Comparison of ENCODE assay signal across 8 mouse cellular contexts in genomic region chr9:62363619-62364018, GRCm38 (mm10). TPM values are rescaled to one million over a fixed set of nuclear protein-coding genes. Genes with fewer than 3 reads are reported as not detected.
DNase-seq lines count a peak whose midpoint lies in the region; ATAC-seq and TF ChIP-seq lines count a peak whose summit lies in the region.

No protein-coding gene starts in this region.

- no peak for TF ChIP-seq EP300 in liver, postnatal 0 days (IDR thresholded peaks at IDR 0.05; ENCODE audit: low read depth)

- H3K4me3 ChIP-seq in forebrain, embryonic 11.5 days (ENCODE audit: low read depth, low read length), result peak overlapping the region; percentile 5; the same call in 1 of the 2 replicates
- peak overlapping the region; percentile 32 for H3K4me3 ChIP-seq in heart, embryonic 16.5 days (ENCODE audit: low read length)
- H3K4me3 ChIP-seq in liver, postnatal 0 days (ENCODE audit: low read depth, low read length), result no peak overlapping the region
- H3K4me3 ChIP-seq in neural tube, embryonic 13.5 days, result peak overlapping the region; percentile 33

- peak; percentile 93 for ATAC-seq in forebrain, embryonic 11.5 days (replicated peaks; ENCODE audit: low FRiP score)
- ATAC-seq in heart, embryonic 16.5 days (replicated peaks; ENCODE audit: extremely low read depth, insufficient read depth, low FRiP score), result peak; percentile 83
- ATAC-seq in liver, postnatal 0 days, result peak; percentile 89
- peak; percentile 95 for ATAC-seq in neural tube, embryonic 13.5 days (ENCODE audit: low read depth)

- 2% methylated on average over 24 of the region's 24 CpGs for WGBS in forebrain, embryonic 11.5 days
- WGBS in heart, embryonic 16.5 days, result 3% methylated on average over 24 of the region's 24 CpGs
- 7% methylated on average over 24 of the region's 24 CpGs for WGBS in liver, postnatal 0 days (ENCODE audit: insufficient replicate concordance)
- WGBS in neural tube, embryonic 13.5 days, result under 1% methylated on average over 24 of the region's 24 CpGs

- 0 out of 2 replicates have a peak, but pooled peaks have one; percentile 6 for TF ChIP-seq CTCF in liver, postnatal 0 days (IDR thresholded peaks at IDR 0.05; ENCODE audit: low read depth)

- peak overlapping the region; percentile 50 for H3K9ac ChIP-seq in forebrain, embryonic 11.5 days (ENCODE audit: low read length)
- peak overlapping the region; percentile 61 for H3K9ac ChIP-seq in heart, embryonic 16.5 days (ENCODE audit: low read length)
- H3K9ac ChIP-seq in liver, postnatal 0 days (replicated peaks), result peak overlapping the region; percentile 51
- H3K9ac ChIP-seq in neural tube, embryonic 13.5 days, result peak overlapping the region; percentile 77

- peaks cover 54% of the 10 kb centered on the region for H3K4me1 ChIP-seq in forebrain, embryonic 11.5 days (replicated peaks; ENCODE audit: control insufficient read depth, insufficient read depth, low read length)
- peaks cover 95% of the 10 kb centered on the region for H3K4me1 ChIP-seq in heart, embryonic 16.5 days (ENCODE audit: control insufficient read depth, insufficient read depth, low read length)
- H3K4me1 ChIP-seq in liver, postnatal 0 days (ENCODE audit: insufficient read depth), result peaks cover 86% of the 10 kb centered on the region
- peaks cover 88% of the 10 kb centered on the region for H3K4me1 ChIP-seq in neural tube, embryonic 13.5 days (replicated peaks)

- DNase-seq in CD8-positive naive resting alpha-beta T cell, adult 2 months (ENCODE audit: low read depth in 2 of 2, low spot score in 2 of 2), result peak; percentile 78
- peak; percentile 81 for DNase-seq in c-Kit-positive CD71-positive TER-119-positive erythroid progenitor cells, embryonic 14.5 days (ENCODE audit: low spot score)
- peak; percentile 92 for DNase-seq in forebrain, embryonic 11.5 days (ENCODE audit: low spot score)
- DNase-seq in kidney, postnatal 36 days, result peak; percentile 94 to 96
- peak; percentile 84 for DNase-seq in liver, postnatal 0 days
- peak; percentile 86 for DNase-seq in telencephalon, adult 2 months (ENCODE audit: low read depth, low spot score)

- H3K36me3 ChIP-seq in forebrain, embryonic 11.5 days (ENCODE audit: control insufficient read depth, insufficient read depth, low read length), result no peaks in the 10 kb centered on the region
- 0 out of 2 replicates have a peak, but pooled peaks cover 5% of the 10 kb centered on the region for H3K36me3 ChIP-seq in heart, embryonic 16.5 days (ENCODE audit: control insufficient read depth, insufficient read depth)
- H3K36me3 ChIP-seq in liver, postnatal 0 days (replicated peaks; ENCODE audit: insufficient read depth, low read length), result 0 out of 2 replicates have a peak, but pooled peaks cover 7% of the 10 kb centered on the region
- H3K36me3 ChIP-seq in neural tube, embryonic 13.5 days, result 0 out of 2 replicates have a peak, but pooled peaks cover 9% of the 10 kb centered on the region

- H3K9me3 ChIP-seq in forebrain, embryonic 11.5 days (ENCODE audit: control insufficient read depth, low read length), result no peaks in the 10 kb centered on the region
- no peaks in the 10 kb centered on the region for H3K9me3 ChIP-seq in heart, embryonic 16.5 days (replicated peaks; ENCODE audit: control insufficient read depth, low read length)
- no peaks in the 10 kb centered on the region for H3K9me3 ChIP-seq in liver, postnatal 0 days (ENCODE audit: low read length)
- no peaks in the 10 kb centered on the region for H3K9me3 ChIP-seq in neural tube, embryonic 13.5 days

- peak overlapping the region; percentile 68 for H3K27ac ChIP-seq in forebrain, embryonic 11.5 days (ENCODE audit: low read depth, low read length)
- H3K27ac ChIP-seq in heart, embryonic 16.5 days (ENCODE audit: low read length), result peak overlapping the region; percentile 51
- H3K27ac ChIP-seq in liver, postnatal 0 days (ENCODE audit: low read depth), result peak overlapping the region; percentile 40; the same call in 1 of the 2 replicates
- H3K27ac ChIP-seq in neural tube, embryonic 13.5 days (replicated peaks), result peak overlapping the region; percentile 88

- H3K27me3 ChIP-seq in forebrain, embryonic 11.5 days (ENCODE audit: control insufficient read depth, insufficient read depth, low read length), result no peaks in the 10 kb centered on the region
- H3K27me3 ChIP-seq in heart, embryonic 16.5 days (ENCODE audit: control insufficient read depth, insufficient read depth, low read length), result no peaks in the 10 kb centered on the region
- H3K27me3 ChIP-seq in liver, postnatal 0 days (ENCODE audit: insufficient read depth, low read length), result no peaks in the 10 kb centered on the region
- H3K27me3 ChIP-seq in neural tube, embryonic 13.5 days, result no peaks in the 10 kb centered on the region

- H3K4me2 ChIP-seq in forebrain, embryonic 11.5 days (ENCODE audit: low read depth, low read length, severe bottlenecking), result peak overlapping the region; percentile 45
- H3K4me2 ChIP-seq in heart, embryonic 16.5 days (ENCODE audit: low read depth, low read length), result peak overlapping the region; percentile 70
- H3K4me2 ChIP-seq in liver, postnatal 0 days (ENCODE audit: low read depth, low read length), result peak overlapping the region; percentile 65
- H3K4me2 ChIP-seq in neural tube, embryonic 13.5 days, result peak overlapping the region; percentile 68

RNA-seq across cellular contexts. Expression of gene Anp32a, which starts 22.5 kb away (rescaled TPM):
- polyA plus RNA-seq in forebrain, embryonic 11.5 days (2014; fragmentation: Nextera tagmentation; extraction: Ambion mirVana), result 145 and 184 TPM in 2 replicates
- polyA plus RNA-seq in heart, embryonic 16.5 days (2015; fragmentation: Nextera tagmentation; extraction: Ambion mirVana), result 141 and 176 TPM in 2 replicates
- polyA plus RNA-seq in liver, postnatal 0 days (2015; fragmentation: Nextera tagmentation; extraction: Ambion mirVana), result 54.5 and 60.4 TPM in 2 replicates
- polyA plus RNA-seq in neural tube, embryonic 13.5 days (2015; fragmentation: Nextera tagmentation; extraction: Ambion mirVana), result 128 and 130 TPM in 2 replicates
